Mouse (Mus musculus): ENCODE data around the gene Mief2. TPM values are rescaled to one million over a fixed set of nuclear protein-coding genes. Genes with fewer than 3 reads are reported as not detected.

Gene Mief2
- polyA plus RNA-seq (2016; fragmentation: Nextera tagmentation; extraction: Ambion mirVana), result 14.4 and 15.6 TPM in 2 replicates

GRCm38 (mm10) chr11:60728260-60728761 lies at the start of gene Mief2:
Mief2 (plus strand) TSS chr11:60728398.
- peaks cover 54% of the 10 kb centered on the region for H3K36me3 ChIP-seq (replicated peaks)
- no peaks in the 10 kb centered on the region for H3K9me3 ChIP-seq
- H3K4me3 ChIP-seq, result peak within 1 kb of the TSS; percentile 91
- H3K27me3 ChIP-seq (replicated peaks; ENCODE audit: low read depth, poor library complexity, severe bottlenecking), result no peaks in the 10 kb centered on the region
- WGBS, result under 1% methylated on average over 44 of the region's 44 CpGs
- H3K27ac ChIP-seq (replicated peaks), result peak within 1 kb of the TSS; percentile 91
- H3K4me1 ChIP-seq, result peaks cover 35% of the 10 kb centered on the region
- peak; percentile 94 for DNase-seq (ENCODE audit: low spot score)

- Histone ChIP-seq H3K9me3 (no peaks in the 10 kb centered on the region), H3K27me3 (replicated peaks; ENCODE audit: low read depth, poor library complexity, severe bottlenecking) (no peaks in the 10 kb centered on the region), H3K4me1 (peaks cover 20% of the 10 kb centered on the region), H3K4me3 (no peak overlapping the region), H3K27ac (replicated peaks) (no peak overlapping the region), H3K36me3 (replicated peaks) (no peaks in the 10 kb centered on the region)
- 74% methylated on average over 1 of the region's 1 CpGs for WGBS
- no peak for DNase-seq (ENCODE audit: low spot score)
Observed at GRCm38 (mm10) chr11:60696165-60696564, 32.0 kb upstream of the Mief2 start.

GRCm38 (mm10) chr11:60697561-60697960 lies 30.6 kb upstream of the Mief2 start:
- Histone ChIP-seq H3K36me3 (replicated peaks) (peaks cover 10% of the 10 kb centered on the region), H3K27me3 (replicated peaks; ENCODE audit: low read depth, poor library complexity, severe bottlenecking) (no peaks in the 10 kb centered on the region), H3K27ac (replicated peaks) (0 out of 2 replicates have a peak overlapping the region, but pooled peaks have one; percentile 97), H3K4me1 (peaks cover 34% of the 10 kb centered on the region), H3K9me3 (no peaks in the 10 kb centered on the region), H3K4me3 (no peak overlapping the region)
- WGBS, result 73% methylated on average over 2 of the region's 2 CpGs
- DNase-seq (ENCODE audit: low spot score), result no peak

- WGBS, result 2% methylated on average over 22 of the region's 22 CpGs
- H3K4me3 ChIP-seq, result peak overlapping the region; percentile 92
- no peaks in the 10 kb centered on the region for H3K9me3 ChIP-seq
- peak; percentile 88 for DNase-seq (ENCODE audit: low spot score)
- no peaks in the 10 kb centered on the region for H3K27me3 ChIP-seq (replicated peaks; ENCODE audit: low read depth, poor library complexity, severe bottlenecking)
- H3K36me3 ChIP-seq (replicated peaks), result peaks cover 24% of the 10 kb centered on the region
- peak overlapping the region; percentile 97 for H3K27ac ChIP-seq (replicated peaks)
- H3K4me1 ChIP-seq, result peaks cover 47% of the 10 kb centered on the region
Observed at GRCm38 (mm10) chr11:60698806-60699523, 29.2 kb upstream of the Mief2 start.

GRCm38 (mm10) chr11:60699524-60700075 lies 28.6 kb upstream of the Mief2 start, which contains the start of gene Llgl1:
Llgl1 (plus strand) TSS chr11:60699723.
- peak within 1 kb of the TSS; percentile 97 for H3K27ac ChIP-seq (replicated peaks)
- under 1% methylated on average over 73 of the region's 73 CpGs for WGBS
- no peaks in the 10 kb centered on the region for H3K27me3 ChIP-seq (replicated peaks; ENCODE audit: low read depth, poor library complexity, severe bottlenecking)
- peak; percentile 99 for DNase-seq (ENCODE audit: low spot score)
- peaks cover 30% of the 10 kb centered on the region for H3K36me3 ChIP-seq (replicated peaks)
- no peaks in the 10 kb centered on the region for H3K9me3 ChIP-seq
- H3K4me3 ChIP-seq, result peak within 1 kb of the TSS; percentile 92
- peaks cover 47% of the 10 kb centered on the region for H3K4me1 ChIP-seq

- peaks cover 47% of the 10 kb centered on the region for H3K4me1 ChIP-seq
- H3K27ac ChIP-seq (replicated peaks), result peak overlapping the region; percentile 97
- WGBS, result 35% methylated on average over 12 of the region's 12 CpGs
Observed at GRCm38 (mm10) chr11:60700320-60701185, 27.6 kb upstream of the Mief2 start.

GRCm38 (mm10) chr11:60701611-60702010 lies 26.6 kb upstream of the Mief2 start:
- Histone ChIP-seq H3K27ac (replicated peaks) (no peak overlapping the region), H3K4me1 (peaks cover 47% of the 10 kb centered on the region), H3K4me3 (peak overlapping the region; percentile 92), H3K9me3 (no peaks in the 10 kb centered on the region), H3K36me3 (replicated peaks) (peaks cover 50% of the 10 kb centered on the region), H3K27me3 (replicated peaks; ENCODE audit: low read depth, poor library complexity, severe bottlenecking) (no peaks in the 10 kb centered on the region)
- 82% methylated on average over 4 of the region's 4 CpGs for WGBS
- no peak for DNase-seq (ENCODE audit: low spot score)

More at GRCm38 (mm10) chr11:60700320-60701185, 27.6 kb upstream of the Mief2 start:
- Histone ChIP-seq H3K27me3 (replicated peaks; ENCODE audit: low read depth, poor library complexity, severe bottlenecking) (no peaks in the 10 kb centered on the region), H3K9me3 (no peaks in the 10 kb centered on the region), H3K36me3 (replicated peaks) (peaks cover 40% of the 10 kb centered on the region), H3K4me3 (peak overlapping the region; percentile 92)
- peak; percentile 32 for DNase-seq (ENCODE audit: low spot score)

- WGBS, result 37% methylated on average over 4 of the region's 4 CpGs
- no peaks in the 10 kb centered on the region for H3K27me3 ChIP-seq (replicated peaks; ENCODE audit: low read depth, poor library complexity, severe bottlenecking)
- H3K4me3 ChIP-seq, result no peak overlapping the region
- H3K9me3 ChIP-seq, result no peaks in the 10 kb centered on the region
- H3K27ac ChIP-seq (replicated peaks), result no peak overlapping the region
- peaks cover 66% of the 10 kb centered on the region for H3K36me3 ChIP-seq (replicated peaks)
- peak; percentile 78 for DNase-seq (ENCODE audit: low spot score)
- peaks cover 46% of the 10 kb centered on the region for H3K4me1 ChIP-seq
Observed at GRCm38 (mm10) chr11:60703131-60703530, 25.1 kb upstream of the Mief2 start.

- H3K27ac ChIP-seq (replicated peaks), result no peak overlapping the region
- H3K4me3 ChIP-seq, result no peak overlapping the region
- H3K4me1 ChIP-seq, result peaks cover 37% of the 10 kb centered on the region
- H3K36me3 ChIP-seq (replicated peaks), result peaks cover 77% of the 10 kb centered on the region
- 94% methylated on average over 19 of the region's 19 CpGs for WGBS
- no peaks in the 10 kb centered on the region for H3K9me3 ChIP-seq
- no peak for DNase-seq (ENCODE audit: low spot score)
- H3K27me3 ChIP-seq (replicated peaks; ENCODE audit: low read depth, poor library complexity, severe bottlenecking), result no peaks in the 10 kb centered on the region
Observed at GRCm38 (mm10) chr11:60704023-60704880, 23.9 kb upstream of the Mief2 start.

- H3K27ac ChIP-seq (replicated peaks), result no peak overlapping the region
- no peak for DNase-seq (ENCODE audit: low spot score)
- peaks cover 87% of the 10 kb centered on the region for H3K36me3 ChIP-seq (replicated peaks)
- no peaks in the 10 kb centered on the region for H3K9me3 ChIP-seq
- no peaks in the 10 kb centered on the region for H3K27me3 ChIP-seq (replicated peaks; ENCODE audit: low read depth, poor library complexity, severe bottlenecking)
- 96% methylated on average over 3 of the region's 3 CpGs for WGBS
- H3K4me3 ChIP-seq, result no peak overlapping the region
- H3K4me1 ChIP-seq, result peaks cover 36% of the 10 kb centered on the region
Observed at GRCm38 (mm10) chr11:60705255-60705654, 22.9 kb upstream of the Mief2 start.

- Histone ChIP-seq H3K27ac (replicated peaks) (no peak overlapping the region), H3K9me3 (no peaks in the 10 kb centered on the region), H3K27me3 (replicated peaks; ENCODE audit: low read depth, poor library complexity, severe bottlenecking) (no peaks in the 10 kb centered on the region), H3K4me1 (peaks cover 27% of the 10 kb centered on the region), H3K36me3 (replicated peaks) (peaks cover 95% of the 10 kb centered on the region), H3K4me3 (no peak overlapping the region)
- WGBS, result 94% methylated on average over 7 of the region's 7 CpGs
- DNase-seq (ENCODE audit: low spot score), result no peak
Observed at GRCm38 (mm10) chr11:60706076-60706475, 22.1 kb upstream of the Mief2 start.

Data from embryonic facial prominence, embryonic 10.5 days (tissue).